Mouse (Mus musculus) midbrain, postnatal 0 days (tissue): ENCODE results near the gene Slc9a3r2. TPM values are rescaled to one million over a fixed set of nuclear protein-coding genes. Genes with fewer than 3 reads are reported as not detected.

Experiments
- ATAC-seq: fragments of 200-750 bp; cut with Nextera tagmentation; 2 replicates; pipeline ENCODE4 v1.8.0; 2017; ENCODE audit warnings: moderate number of reproducible peaks, mild to moderate bottlenecking, moderate TSS enrichment, moderate library complexity; ENCODE audit not compliant: low FRiP score
- DNase-seq: peaks from one replicate; pipeline ENCODE4 v3.0.0-alpha.2; 2015; ENCODE audit warnings: low spot score
- H3K27ac ChIP-seq: fragments of 300-500 bp; sonication (generic); 2 replicates; pipeline ENCODE4 v1.5.1; 2014; ENCODE audit warnings: low read depth, mild to moderate bottlenecking, low read length, mixed read lengths
- H3K27me3 ChIP-seq: fragments of 300-500 bp; sonication (generic); 2 replicates; pipeline ENCODE4 v1.6.1; 2014; ENCODE audit warnings: low read length, control low read depth, mixed read lengths; ENCODE audit not compliant: insufficient read depth
- H3K36me3 ChIP-seq: fragments of 300-500 bp; sonication (generic); 2 replicates; pipeline ENCODE4 v1.6.1; 2014; ENCODE audit warnings: low read length, control low read depth, mixed read lengths; ENCODE audit not compliant: insufficient read depth
- H3K4me1 ChIP-seq: fragments of 300-500 bp; sonication (generic); 2 replicates; pipeline ENCODE4 v1.6.1; 2014; ENCODE audit warnings: mild to moderate bottlenecking, control low read depth, antibody characterized with exemption, low read length, mixed read lengths; ENCODE audit not compliant: insufficient read depth
- H3K4me2 ChIP-seq: fragments of 300-500 bp; sonication (generic); 2 replicates; pipeline ENCODE4 v1.6.1; 2014; ENCODE audit warnings: low read depth, mild to moderate bottlenecking, low read length, mixed read lengths; ENCODE audit not compliant: poor library complexity, severe bottlenecking
- H3K4me3 ChIP-seq: fragments of 300-500 bp; sonication (generic); 2 replicates; pipeline ENCODE4 v1.5.1; 2014; ENCODE audit warnings: low read depth, mild to moderate bottlenecking, low read length, moderate library complexity
- H3K9ac ChIP-seq: fragments of 300-500 bp; sonication (generic); replicated peaks from 2 replicates; pipeline ENCODE4 v1.6.1; 2014; ENCODE audit warnings: mild to moderate bottlenecking, low read length, moderate library complexity, mixed read lengths; ENCODE audit not compliant: poor library complexity, severe bottlenecking
- H3K9me3 ChIP-seq: fragments of 300-500 bp; sonication (generic); 2 replicates; pipeline ENCODE4 v1.6.1; 2016; ENCODE audit warnings: low read length, control low read depth
- CTCF ChIP-seq: IDR thresholded peaks from 2 replicates; pipeline ENCODE4 v1.5.1; 2016; ENCODE audit warnings: antibody characterized with exemption, mild to moderate bottlenecking
- WGBS: fragments of 180-500 bp; shearing (Covaris S2); extraction: QIAGEN DNeasy Blood & Tissue Kit; methylation state at CpG from one replicate; pipeline ENCODE4 v1.1.7; 2014; 5-methylcytosine and 5-hydroxymethylcytosine counted together
- polyA plus RNA-seq: library from polyadenylated mRNA; unstranded; fragments of >200 nt; fragmentation: Nextera tagmentation; extraction: Ambion mirVana; gene quantifications from 2 replicates; pipeline ENCODE4 v1.2.1, GENCODE M21; 2015
- total RNA-seq: library from RNA; depleted of rRNA; stranded (reverse); fragments of >200 nt; gene quantifications from 2 replicates; pipeline ENCODE4 v1.2.3, GENCODE M21; 2014

Slc9a3r2 gene
- total and polyA plus RNA-seq, 2 experiments from 2014 or later, result 52.1 to 62.8 TPM

DNA sequence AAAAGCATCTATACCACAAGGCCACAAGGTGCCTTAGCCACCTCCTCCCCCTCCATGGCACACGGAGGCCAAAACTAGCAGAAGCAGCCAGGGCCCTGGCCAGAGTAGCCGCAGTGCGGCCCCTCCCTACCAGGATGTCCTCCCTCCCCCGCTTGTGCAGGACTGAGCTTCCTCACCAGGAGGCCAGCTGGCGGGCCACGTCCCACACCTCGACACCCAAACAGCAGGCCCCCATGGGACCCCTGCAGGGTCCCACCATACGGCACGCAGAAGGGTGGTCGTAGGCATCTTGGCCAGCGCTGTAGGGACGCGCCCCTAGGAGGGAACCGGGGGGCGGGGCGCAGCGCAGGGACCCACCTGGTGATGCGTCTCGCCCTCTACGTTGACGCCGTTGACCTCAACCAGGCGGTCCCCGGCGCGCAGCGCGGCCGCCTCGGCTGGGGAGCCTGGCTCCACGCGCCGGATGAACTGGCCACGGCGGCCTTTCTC lies 502 bp downstream of the Slc9a3r2 start:
- Histone ChIP-seq H3K4me3 (peak overlapping the region; percentile 87), H3K36me3 (0 out of 2 replicates have a peak, but pooled peaks cover 4% of the 10 kb centered on the region), H3K4me1 (peaks cover 9% of the 10 kb centered on the region), H3K9me3 (no peaks in the 10 kb centered on the region), H3K27me3 (no peaks in the 10 kb centered on the region), H3K9ac (peak overlapping the region; percentile 89), H3K27ac (peak overlapping the region; percentile 80), H3K4me2 (peak overlapping the region; percentile 94)
- WGBS, result under 1% methylated on average over 26 of the region's 35 CpGs
- ATAC-seq (peak; percentile 70), DNase-seq (no peak)
- no peak for TF ChIP-seq CTCF

DNA sequence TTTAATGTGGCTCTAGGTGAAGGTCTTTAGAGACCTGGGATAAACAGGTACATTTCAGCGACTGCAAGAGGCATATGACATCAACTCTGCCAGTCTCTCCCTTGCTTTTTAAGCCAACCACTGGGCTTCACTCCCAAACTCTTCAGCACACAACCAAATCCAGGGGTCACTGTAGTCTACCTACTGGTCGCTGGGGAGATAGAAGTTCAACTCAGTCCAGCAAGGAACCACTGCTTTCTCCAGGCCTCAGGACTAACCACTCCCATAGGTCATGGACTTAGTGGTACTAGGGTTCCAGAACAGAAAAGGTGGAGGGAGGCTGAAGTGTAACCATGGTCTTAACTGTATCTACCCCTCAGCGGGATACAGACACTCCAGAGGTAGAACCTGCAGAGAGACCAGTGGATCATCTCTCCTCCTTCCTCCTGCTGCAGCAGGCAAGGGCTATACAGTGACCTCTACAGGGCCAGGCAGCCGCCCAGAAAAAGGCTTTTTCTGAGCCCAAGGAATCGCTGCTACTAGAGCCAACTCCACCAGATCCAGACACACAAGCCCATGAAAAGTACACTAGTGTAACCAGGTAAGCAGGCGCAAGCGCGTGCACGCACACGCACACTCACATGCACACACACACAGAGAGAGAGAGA lies 1.3 kb downstream of the Slc9a3r2 start:
- Histone ChIP-seq H3K9me3 (no peaks in the 10 kb centered on the region), H3K9ac (0 out of 2 replicates have a peak overlapping the region, but pooled peaks have one; percentile 89), H3K27ac (peak overlapping the region; percentile 80; the same call in 1 of the 2 replicates), H3K4me1 (peaks cover 9% of the 10 kb centered on the region), H3K4me3 (peak overlapping the region; percentile 87), H3K4me2 (peak overlapping the region; percentile 94), H3K36me3 (0 out of 2 replicates have a peak, but pooled peaks cover 4% of the 10 kb centered on the region), H3K27me3 (no peaks in the 10 kb centered on the region)
- TF ChIP-seq CTCF, result peak; percentile 35
- WGBS, result 66% methylated on average over 10 of the region's 10 CpGs
- ATAC-seq (no peak), DNase-seq (no peak)

DNA sequence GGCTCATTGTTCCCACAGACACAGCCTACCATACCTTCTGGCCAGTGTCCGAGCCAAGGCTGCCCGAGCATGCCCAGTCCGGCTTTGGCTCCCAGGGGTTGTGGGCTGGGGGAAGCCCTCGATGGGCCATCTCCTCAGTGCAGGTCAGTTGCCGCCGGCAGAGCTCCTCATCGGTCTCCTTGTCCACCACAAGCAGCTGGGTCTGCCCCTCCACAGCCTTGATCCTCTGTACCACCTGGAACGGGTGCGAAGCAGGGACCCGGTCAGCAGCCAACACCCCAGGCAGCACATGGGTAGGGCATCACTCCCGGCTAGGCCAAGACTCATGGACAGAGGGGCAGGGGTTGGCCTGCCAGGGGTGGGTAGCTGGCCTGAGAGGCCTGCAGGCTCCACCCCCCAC lies 2.6 kb downstream of the Slc9a3r2 start:
- H3K4me1 ChIP-seq, result peaks cover 9% of the 10 kb centered on the region
- no peak overlapping the region for H3K4me2 ChIP-seq
- H3K9ac ChIP-seq, result no peak overlapping the region
- H3K9me3 ChIP-seq, result no peaks in the 10 kb centered on the region
- H3K27ac ChIP-seq, result no peak overlapping the region
- H3K27me3 ChIP-seq, result no peaks in the 10 kb centered on the region
- TF ChIP-seq CTCF, result no peak
- H3K36me3 ChIP-seq, result peaks cover 10% of the 10 kb centered on the region; the same call in 1 of the 2 replicates
- 79% methylated on average over 11 of the region's 11 CpGs for WGBS
- H3K4me3 ChIP-seq, result no peak overlapping the region
- DNase-seq, result no peak
- ATAC-seq, result no peak

DNA sequence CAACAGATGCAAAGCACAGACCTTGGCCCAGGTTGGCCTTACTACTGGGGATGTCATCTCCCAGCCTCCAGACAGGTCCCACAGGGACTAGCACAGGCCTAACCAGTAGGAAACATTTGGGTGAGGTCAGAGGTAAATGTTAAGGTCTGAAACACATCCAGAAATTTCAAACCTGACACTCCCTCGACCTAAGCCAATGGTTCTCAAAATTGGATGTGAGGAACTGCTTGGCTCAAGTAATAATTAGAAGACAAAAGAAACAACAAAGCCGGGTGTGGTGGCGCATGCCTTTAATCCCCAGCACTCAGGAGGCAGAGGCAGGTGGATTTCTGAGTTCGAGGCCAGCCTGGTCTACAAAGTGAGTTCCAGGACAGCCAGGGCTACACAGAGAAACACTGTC lies 3.7 kb downstream of the Slc9a3r2 start:
- Histone ChIP-seq H3K9me3 (no peaks in the 10 kb centered on the region), H3K27ac (no peak overlapping the region)
- WGBS, result 80% methylated on average over 4 of the region's 4 CpGs

GRCm38 (mm10) chr17:24645916-24646315 lies 4.2 kb downstream of the Slc9a3r2 start:
- H3K4me1 ChIP-seq, result peaks cover 9% of the 10 kb centered on the region
- H3K9me3 ChIP-seq, result no peaks in the 10 kb centered on the region
- H3K4me3 ChIP-seq, result no peak overlapping the region
- ATAC-seq (no peak), DNase-seq (no peak)
- no peak overlapping the region for H3K4me2 ChIP-seq
- WGBS, result 84% methylated on average over 3 of the region's 3 CpGs
- H3K36me3 ChIP-seq, result peaks cover 16% of the 10 kb centered on the region
- TF ChIP-seq CTCF, result no peak
- no peak overlapping the region for H3K9ac ChIP-seq
- H3K27ac ChIP-seq, result no peak overlapping the region
- no peaks in the 10 kb centered on the region for H3K27me3 ChIP-seq

More for the DNA sequence above, 3.7 kb downstream of the Slc9a3r2 start:
- H3K27me3 ChIP-seq, result no peaks in the 10 kb centered on the region
- peaks cover 15% of the 10 kb centered on the region for H3K36me3 ChIP-seq
- no peak overlapping the region for H3K4me3 ChIP-seq
- ATAC-seq (no peak), DNase-seq (no peak)
- H3K4me1 ChIP-seq, result peaks cover 9% of the 10 kb centered on the region
- H3K9ac ChIP-seq, result no peak overlapping the region
- no peak for TF ChIP-seq CTCF
- H3K4me2 ChIP-seq, result no peak overlapping the region

DNA sequence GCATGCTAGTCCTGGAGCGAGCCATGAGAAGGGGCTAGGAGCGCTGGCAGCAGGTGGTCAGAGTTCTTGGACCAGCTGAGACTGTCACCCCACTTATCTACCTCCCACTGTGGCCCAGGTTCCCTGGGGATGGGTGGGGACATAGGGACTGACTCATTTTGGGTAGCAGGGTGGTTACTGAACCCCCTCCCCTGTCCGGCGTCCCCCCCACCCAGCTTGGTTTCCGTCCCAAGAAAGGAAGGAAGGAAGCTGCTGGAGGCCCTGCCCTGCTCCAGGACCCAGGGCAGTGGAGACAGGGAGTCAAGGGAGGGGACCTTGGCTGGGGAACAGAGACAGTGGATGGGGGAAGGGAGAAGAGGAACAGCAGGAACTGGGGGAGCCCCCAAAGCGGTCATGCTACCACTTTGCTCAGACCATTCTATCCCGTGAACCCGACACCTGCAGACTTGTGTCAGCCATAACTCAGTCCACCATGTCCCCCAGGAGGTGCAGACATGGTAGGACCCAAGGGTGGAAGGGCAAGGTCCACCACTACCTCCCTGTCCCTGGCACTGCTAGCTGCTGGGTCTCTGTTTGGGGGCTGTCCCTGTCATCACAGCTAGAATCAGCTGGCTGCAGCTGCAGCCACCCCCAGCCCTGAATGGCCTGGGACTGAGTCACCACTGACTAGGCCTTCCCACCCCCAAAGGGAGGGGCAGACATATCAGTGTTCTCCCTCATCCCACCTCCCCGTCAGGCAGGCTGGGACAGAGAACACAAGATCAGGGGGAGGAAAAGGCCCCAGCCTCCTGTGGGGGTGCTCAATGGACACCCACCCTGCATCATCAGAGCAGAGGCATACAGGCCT lies 5.0 kb downstream of the Slc9a3r2 start:
- no peak overlapping the region for H3K4me3 ChIP-seq
- TF ChIP-seq CTCF, result no peak
- 87% methylated on average over 9 of the region's 9 CpGs for WGBS
- peaks cover 24% of the 10 kb centered on the region for H3K36me3 ChIP-seq
- H3K27me3 ChIP-seq, result no peaks in the 10 kb centered on the region
- 0 out of 2 replicates have a peak overlapping the region, but pooled peaks have one; percentile 26 for H3K27ac ChIP-seq
- no peaks in the 10 kb centered on the region for H3K9me3 ChIP-seq
- DNase-seq (no peak), ATAC-seq (no peak)
- peaks cover 4% of the 10 kb centered on the region; the same call in 1 of the 2 replicates for H3K4me1 ChIP-seq
- H3K4me2 ChIP-seq, result no peak overlapping the region
- H3K9ac ChIP-seq, result no peak overlapping the region
